Mouse (Mus musculus): ENCODE data around the gene Arih1. TPM values are rescaled to one million over a fixed set of nuclear protein-coding genes. Genes with fewer than 3 reads are reported as not detected.

Gene Arih1
- polyA plus RNA-seq (2012; rRNA removed) = 15.0 and 20.1 TPM in 2 replicates

- TF ChIP-seq POLR2A (IDR thresholded peaks at IDR 0.05; ENCODE audit: borderline replicate concordance, extremely low read depth, low read depth, low read length) (peak; percentile 92), CTCF (IDR thresholded peaks at IDR 0.05; ENCODE audit: insufficient read depth, low read length) (no peak)
- Histone ChIP-seq H3K4me1 (ENCODE audit: control insufficient read depth, insufficient read depth, low read length) (peaks cover 5% of the 10 kb centered on the region; the same call in 1 of the 2 replicates), H3K4me3 (replicated peaks; ENCODE audit: extremely low read depth, low read depth, low read length) (peak within 1 kb of the TSS; percentile 81)
- DNase-seq = peak; percentile 99
- WGBS = under 1% methylated on average over 56 of the region's 56 CpGs
Observed at GRCm38 (mm10) chr9:59486549-59487065, at the start of gene Arih1. Arih1 (minus strand) TSS chr9:59486618.

DNA sequence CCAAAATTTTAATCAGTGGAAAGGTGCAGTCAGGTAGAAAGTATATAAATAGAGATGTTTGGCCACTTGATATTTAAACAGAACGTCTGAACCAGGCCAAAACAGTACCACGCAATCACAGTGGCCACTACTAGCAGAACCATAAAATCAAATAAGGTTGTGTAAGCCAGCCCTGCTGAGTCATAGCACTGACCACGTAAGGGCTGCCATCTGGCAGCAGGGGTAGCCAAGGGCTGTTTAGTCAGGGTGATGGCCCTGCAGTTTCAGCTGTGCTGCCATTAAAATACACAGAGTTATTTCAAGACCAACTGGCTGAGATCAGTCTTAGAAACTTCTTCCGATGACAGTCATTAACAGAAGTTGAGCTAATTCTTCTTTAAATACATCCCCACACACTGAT lies 47.5 kb upstream of the Arih1 start:
- DNase-seq = peak; percentile 39
- no peaks in the 10 kb centered on the region for H3K4me1 ChIP-seq (ENCODE audit: control insufficient read depth, insufficient read depth, low read length)
- 44% methylated on average over 4 of the region's 4 CpGs for WGBS
- H3K4me3 ChIP-seq (replicated peaks; ENCODE audit: extremely low read depth, low read depth, low read length) = no peak overlapping the region
- TF ChIP-seq CTCF (IDR thresholded peaks at IDR 0.05; ENCODE audit: insufficient read depth, low read length) (no peak), POLR2A (IDR thresholded peaks at IDR 0.05; ENCODE audit: borderline replicate concordance, extremely low read depth, low read depth, low read length) (no peak)

GRCm38 (mm10) chr9:59533422-59533821 lies 47.0 kb upstream of the Arih1 start:
- no peak overlapping the region for H3K4me3 ChIP-seq (replicated peaks; ENCODE audit: extremely low read depth, low read depth, low read length)
- 78% methylated on average over 2 of the region's 2 CpGs for WGBS
- no peaks in the 10 kb centered on the region for H3K4me1 ChIP-seq (ENCODE audit: control insufficient read depth, insufficient read depth, low read length)
- TF ChIP-seq POLR2A (IDR thresholded peaks at IDR 0.05; ENCODE audit: borderline replicate concordance, extremely low read depth, low read depth, low read length) = no peak
- no peak for TF ChIP-seq CTCF (IDR thresholded peaks at IDR 0.05; ENCODE audit: insufficient read depth, low read length)
- no peak for DNase-seq

DNA sequence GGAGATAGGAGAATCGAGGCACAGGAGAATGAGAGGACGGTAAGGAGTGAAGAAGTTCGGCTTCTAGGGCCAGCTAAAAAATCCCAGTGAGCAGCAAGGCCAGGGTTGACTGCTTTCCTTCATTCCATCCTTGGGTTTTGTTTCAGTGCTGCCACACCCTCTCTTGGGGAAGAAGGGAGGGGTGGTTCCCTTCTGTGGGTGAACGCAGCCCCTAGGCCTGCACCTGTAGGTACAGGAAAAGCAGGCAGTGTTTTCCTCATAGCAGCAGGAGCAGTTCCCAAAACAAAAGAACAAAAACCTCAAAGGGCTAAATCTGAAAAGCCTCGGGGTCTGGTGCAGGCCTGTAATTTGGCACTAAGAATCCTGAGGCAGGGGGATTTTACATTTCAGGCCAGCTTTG lies 45.2 kb upstream of the Arih1 start:
- 58% methylated on average over 5 of the region's 5 CpGs for WGBS
- no peak for DNase-seq
- Histone ChIP-seq H3K4me3 (replicated peaks; ENCODE audit: extremely low read depth, low read depth, low read length) (no peak overlapping the region), H3K4me1 (ENCODE audit: control insufficient read depth, insufficient read depth, low read length) (no peaks in the 10 kb centered on the region)
- no peak for TF ChIP-seq CTCF (IDR thresholded peaks at IDR 0.05; ENCODE audit: insufficient read depth, low read length)
- TF ChIP-seq POLR2A (IDR thresholded peaks at IDR 0.05; ENCODE audit: borderline replicate concordance, extremely low read depth, low read depth, low read length) = no peak

DNA sequence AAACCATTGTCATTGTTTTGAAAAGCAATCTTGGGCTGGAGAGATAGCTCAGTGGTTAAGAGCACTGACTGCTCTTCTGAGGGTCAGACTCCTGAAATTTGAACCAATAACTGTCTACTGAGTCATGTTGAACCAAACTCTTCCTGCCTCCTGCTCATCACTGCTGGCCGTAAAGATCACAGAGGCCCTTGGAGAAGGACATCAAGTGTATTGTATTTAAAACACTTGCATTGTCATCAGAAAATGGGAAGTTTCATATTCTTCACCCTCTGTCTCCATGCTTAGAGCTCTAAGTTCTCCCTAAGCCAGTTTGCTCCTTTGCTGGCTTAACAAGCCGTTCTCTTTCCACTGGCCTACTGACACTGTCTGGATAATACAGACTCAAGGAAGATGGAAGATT lies 41.9 kb upstream of the Arih1 start:
- 79% methylated on average over 2 of the region's 2 CpGs for WGBS
- no peak for DNase-seq
- H3K4me3 ChIP-seq (replicated peaks; ENCODE audit: extremely low read depth, low read depth, low read length) = no peak overlapping the region
- TF ChIP-seq POLR2A (IDR thresholded peaks at IDR 0.05; ENCODE audit: borderline replicate concordance, extremely low read depth, low read depth, low read length) (no peak), CTCF (IDR thresholded peaks at IDR 0.05; ENCODE audit: insufficient read depth, low read length) (no peak)
- no peaks in the 10 kb centered on the region for H3K4me1 ChIP-seq (ENCODE audit: control insufficient read depth, insufficient read depth, low read length)

GRCm38 (mm10) chr9:59527580-59527979 lies 41.2 kb upstream of the Arih1 start:
- WGBS = 91% methylated on average over 3 of the region's 3 CpGs
- no peak for TF ChIP-seq CTCF (IDR thresholded peaks at IDR 0.05; ENCODE audit: insufficient read depth, low read length)

GRCm38 (mm10) chr9:59526727-59527126 lies 40.3 kb upstream of the Arih1 start:
- Histone ChIP-seq H3K4me1 (ENCODE audit: control insufficient read depth, insufficient read depth, low read length) (no peaks in the 10 kb centered on the region), H3K4me3 (replicated peaks; ENCODE audit: extremely low read depth, low read depth, low read length) (no peak overlapping the region)
- TF ChIP-seq POLR2A (IDR thresholded peaks at IDR 0.05; ENCODE audit: borderline replicate concordance, extremely low read depth, low read depth, low read length) (no peak), CTCF (IDR thresholded peaks at IDR 0.05; ENCODE audit: insufficient read depth, low read length) (no peak)
- WGBS = 55% methylated on average over 6 of the region's 6 CpGs
- no peak for DNase-seq

More at GRCm38 (mm10) chr9:59527580-59527979, 41.2 kb upstream of the Arih1 start:
- DNase-seq = no peak
- Histone ChIP-seq H3K4me3 (replicated peaks; ENCODE audit: extremely low read depth, low read depth, low read length) (no peak overlapping the region), H3K4me1 (ENCODE audit: control insufficient read depth, insufficient read depth, low read length) (no peaks in the 10 kb centered on the region)

DNA sequence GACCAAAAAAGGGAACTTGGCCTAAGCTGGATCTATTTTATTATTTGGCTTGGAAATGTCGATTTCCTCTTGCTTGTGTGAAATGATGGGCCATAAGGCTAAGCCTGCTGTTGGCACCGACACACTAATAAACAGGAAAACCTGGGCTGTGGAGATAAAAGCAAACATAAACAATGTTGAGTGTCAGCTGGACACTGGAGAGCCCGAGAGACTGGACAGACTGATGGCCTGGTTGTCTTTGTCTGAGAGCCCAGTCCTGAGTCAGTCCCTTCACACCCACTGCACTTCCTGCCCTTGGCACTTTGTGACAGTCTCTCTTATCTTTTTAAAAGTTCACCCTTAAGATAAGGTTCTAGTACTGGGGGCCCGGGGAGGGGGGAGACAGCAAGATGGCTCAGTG lies 36.5 kb upstream of the Arih1 start:
- Histone ChIP-seq H3K4me1 (ENCODE audit: control insufficient read depth, insufficient read depth, low read length) (no peaks in the 10 kb centered on the region), H3K4me3 (replicated peaks; ENCODE audit: extremely low read depth, low read depth, low read length) (no peak overlapping the region)
- no peak for TF ChIP-seq CTCF (IDR thresholded peaks at IDR 0.05; ENCODE audit: insufficient read depth, low read length)
- TF ChIP-seq POLR2A (IDR thresholded peaks at IDR 0.05; ENCODE audit: borderline replicate concordance, extremely low read depth, low read depth, low read length) = no peak
- WGBS = 16% methylated on average over 4 of the region's 4 CpGs
- no peak for DNase-seq

DNA sequence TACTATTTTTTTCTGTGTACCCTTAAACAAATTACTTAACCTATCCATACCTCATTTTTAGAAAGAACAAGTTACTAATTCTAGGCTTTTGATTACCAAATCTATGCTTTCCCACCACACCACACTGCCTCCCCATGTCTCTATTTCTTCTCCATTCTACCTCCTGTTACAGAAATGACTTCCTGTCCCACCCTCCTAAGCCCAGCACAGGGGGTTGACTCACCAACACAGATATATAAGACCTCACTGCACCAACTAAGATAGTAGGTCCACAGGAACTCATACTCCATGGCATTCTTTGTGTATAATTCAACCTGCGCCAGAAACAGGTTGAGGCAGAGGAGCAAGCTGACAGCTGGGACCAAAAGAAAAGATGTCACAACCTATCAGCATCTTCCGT lies 33.0 kb upstream of the Arih1 start:
- Histone ChIP-seq H3K4me1 (ENCODE audit: control insufficient read depth, insufficient read depth, low read length) (no peaks in the 10 kb centered on the region), H3K4me3 (replicated peaks; ENCODE audit: extremely low read depth, low read depth, low read length) (no peak overlapping the region)
- WGBS = 88% methylated on average over 2 of the region's 2 CpGs
- TF ChIP-seq POLR2A (IDR thresholded peaks at IDR 0.05; ENCODE audit: borderline replicate concordance, extremely low read depth, low read depth, low read length) = no peak
- no peak for TF ChIP-seq CTCF (IDR thresholded peaks at IDR 0.05; ENCODE audit: insufficient read depth, low read length)
- DNase-seq = no peak

DNA sequence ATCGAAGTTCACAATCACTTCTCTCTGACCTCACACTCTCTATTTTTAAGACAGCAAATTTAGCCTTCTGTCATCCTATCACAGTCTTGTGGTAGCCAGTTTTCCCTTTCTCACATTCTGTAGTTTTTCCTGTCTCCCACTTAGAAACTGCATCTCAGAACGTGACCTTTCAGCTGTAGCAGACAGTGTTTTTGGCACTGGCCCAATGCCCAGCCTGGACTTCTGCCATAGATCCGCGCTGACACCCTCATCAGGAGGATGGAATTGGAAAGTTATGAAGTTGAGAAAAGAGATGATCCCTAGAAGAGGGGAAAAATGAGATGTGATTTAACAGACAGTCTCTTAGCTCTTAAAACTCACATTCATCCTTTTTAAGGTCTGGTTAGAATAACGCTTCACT lies 32.6 kb upstream of the Arih1 start:
- H3K4me3 ChIP-seq (replicated peaks; ENCODE audit: extremely low read depth, low read depth, low read length) = no peak overlapping the region
- 38% methylated on average over 5 of the region's 5 CpGs for WGBS
- DNase-seq = no peak
- TF ChIP-seq POLR2A (IDR thresholded peaks at IDR 0.05; ENCODE audit: borderline replicate concordance, extremely low read depth, low read depth, low read length) (no peak), CTCF (IDR thresholded peaks at IDR 0.05; ENCODE audit: insufficient read depth, low read length) (no peak)
- no peaks in the 10 kb centered on the region for H3K4me1 ChIP-seq (ENCODE audit: control insufficient read depth, insufficient read depth, low read length)
